Mouse (Mus musculus) forebrain, embryonic 14.5 days (tissue): ENCODE results near the gene Mapkap1. TPM values are rescaled to one million over a fixed set of nuclear protein-coding genes. Genes with fewer than 3 reads are reported as not detected.

Source experiments
- ATAC-seq: fragments of 200-750 bp; cut with Nextera tagmentation; 2 replicates; pipeline ENCODE4 v1.8.0; 2017; ENCODE audit warnings: mild to moderate bottlenecking, moderate library complexity
- DNase-seq: peaks from one replicate; pipeline ENCODE4 v3.0.0-alpha.2; 2015; ENCODE audit warnings: low spot score
- H3K27ac ChIP-seq: fragments of 300-500 bp; sonication (generic); 2 replicates; pipeline ENCODE4 v1.5.1; 2014; ENCODE audit warnings: low read depth, mild to moderate bottlenecking, control low read depth, low read length, moderate library complexity
- H3K27me3 ChIP-seq: fragments of 300-500 bp; sonication (generic); replicated peaks from 2 replicates; pipeline ENCODE4 v1.6.1; 2014; ENCODE audit warnings: low read length, control low read depth, mixed read lengths; ENCODE audit not compliant: control insufficient read depth, insufficient read depth
- H3K36me3 ChIP-seq: fragments of 300-500 bp; sonication (generic); 2 replicates; pipeline ENCODE4 v1.6.1; 2014; ENCODE audit warnings: low read length, control low read depth; ENCODE audit not compliant: control insufficient read depth, insufficient read depth
- H3K4me1 ChIP-seq: fragments of 300-500 bp; sonication (generic); 2 replicates; pipeline ENCODE4 v1.6.1; 2014; ENCODE audit warnings: antibody characterized with exemption, low read length, control low read depth; ENCODE audit not compliant: control insufficient read depth, insufficient read depth
- H3K4me2 ChIP-seq: fragments of 300-500 bp; sonication (generic); 2 replicates; pipeline ENCODE4 v1.6.1; 2014; ENCODE audit warnings: mild to moderate bottlenecking, control low read depth, low read length
- H3K4me3 ChIP-seq: fragments of 300-500 bp; sonication (generic); 2 replicates; pipeline ENCODE4 v1.5.1; 2014; ENCODE audit warnings: low read depth, low read length, control low read depth
- H3K9ac ChIP-seq: fragments of 300-500 bp; sonication (generic); 2 replicates; pipeline ENCODE4 v1.6.1; 2014; ENCODE audit warnings: mild to moderate bottlenecking, low read length, control low read depth, moderate library complexity
- H3K9me3 ChIP-seq: fragments of 300-500 bp; sonication (generic); replicated peaks from 2 replicates; pipeline ENCODE4 v1.6.1; 2016; ENCODE audit warnings: low read length, control low read depth, mixed read lengths; ENCODE audit not compliant: control insufficient read depth
- WGBS: fragments of 180-500 bp; shearing (Covaris S2); extraction: QIAGEN DNeasy Blood & Tissue Kit; methylation state at CpG from one replicate; pipeline ENCODE4 v1.1.7; 2014; 5-methylcytosine and 5-hydroxymethylcytosine counted together
- polyA plus RNA-seq: library from polyadenylated mRNA; unstranded; fragments of >200 nt; fragmentation: Nextera tagmentation; extraction: Ambion mirVana; gene quantifications from 2 replicates; pipeline ENCODE4 v1.2.1, GENCODE M21; 2014

Gene Mapkap1
- polyA plus RNA-seq, 1 experiment from 2014 or later = 105 TPM

- no peak overlapping the region for H3K4me2 ChIP-seq
- H3K4me1 ChIP-seq = no peaks in the 10 kb centered on the region
- no peak for ATAC-seq
- no peaks in the 10 kb centered on the region for H3K9me3 ChIP-seq
- 93% methylated on average over 11 of the region's 11 CpGs for WGBS
- H3K9ac ChIP-seq = no peak overlapping the region
- H3K27me3 ChIP-seq = no peaks in the 10 kb centered on the region
- H3K36me3 ChIP-seq = peaks cover 8% of the 10 kb centered on the region
- DNase-seq = no peak
- no peak overlapping the region for H3K4me3 ChIP-seq
- no peak overlapping the region for H3K27ac ChIP-seq
These were observed 215.9 kb downstream of the Mapkap1 start for GRCm38 (mm10) chr2:34622518-34622917.

- 86% methylated on average over 8 of the region's 8 CpGs for WGBS
- Histone ChIP-seq H3K9ac (no peak overlapping the region), H3K4me1 (no peaks in the 10 kb centered on the region), H3K9me3 (no peaks in the 10 kb centered on the region), H3K4me3 (no peak overlapping the region), H3K27ac (no peak overlapping the region), H3K4me2 (no peak overlapping the region), H3K36me3 (peaks cover 8% of the 10 kb centered on the region), H3K27me3 (no peaks in the 10 kb centered on the region)
- DNase-seq (no peak), ATAC-seq (no peak)
These were observed 216.6 kb downstream of the Mapkap1 start for GRCm38 (mm10) chr2:34623181-34623580.

- Histone ChIP-seq H3K9ac (no peak overlapping the region), H3K9me3 (no peaks in the 10 kb centered on the region), H3K4me3 (no peak overlapping the region), H3K27ac (no peak overlapping the region), H3K27me3 (no peaks in the 10 kb centered on the region), H3K36me3 (peaks cover 8% of the 10 kb centered on the region), H3K4me2 (no peak overlapping the region), H3K4me1 (no peaks in the 10 kb centered on the region)
- no peak for DNase-seq
- ATAC-seq = no peak
- WGBS = 96% methylated on average over 12 of the region's 12 CpGs
These were observed 217.5 kb downstream of the Mapkap1 start for GRCm38 (mm10) chr2:34624076-34624475.

GRCm38 (mm10) chr2:34627328-34628226 lies 221.0 kb downstream of the Mapkap1 start:
- no peak for ATAC-seq
- H3K9ac ChIP-seq = no peak overlapping the region
- DNase-seq = no peak
- no peak overlapping the region for H3K4me3 ChIP-seq
- H3K4me2 ChIP-seq = no peak overlapping the region
- no peaks in the 10 kb centered on the region for H3K4me1 ChIP-seq
- H3K9me3 ChIP-seq = no peaks in the 10 kb centered on the region
- no peak overlapping the region for H3K27ac ChIP-seq
- peaks cover 8% of the 10 kb centered on the region for H3K36me3 ChIP-seq
- 76% methylated on average over 17 of the region's 17 CpGs for WGBS
- no peaks in the 10 kb centered on the region for H3K27me3 ChIP-seq

- 81% methylated on average over 4 of the region's 4 CpGs for WGBS
- no peak overlapping the region for H3K27ac ChIP-seq
- no peak for ATAC-seq
These were observed 222.5 kb downstream of the Mapkap1 start for GRCm38 (mm10) chr2:34628903-34629540.

GRCm38 (mm10) chr2:34629758-34630157 lies 223.2 kb downstream of the Mapkap1 start:
- Histone ChIP-seq H3K36me3 (peaks cover 8% of the 10 kb centered on the region), H3K9ac (no peak overlapping the region), H3K27ac (no peak overlapping the region), H3K4me1 (no peaks in the 10 kb centered on the region), H3K4me3 (no peak overlapping the region), H3K4me2 (no peak overlapping the region), H3K9me3 (no peaks in the 10 kb centered on the region), H3K27me3 (no peaks in the 10 kb centered on the region)
- no peak for ATAC-seq
- DNase-seq = no peak
- 83% methylated on average over 7 of the region's 7 CpGs for WGBS

More at GRCm38 (mm10) chr2:34628903-34629540, 222.5 kb downstream of the Mapkap1 start:
- DNase-seq = no peak
- Histone ChIP-seq H3K4me1 (no peaks in the 10 kb centered on the region), H3K4me3 (no peak overlapping the region), H3K36me3 (peaks cover 8% of the 10 kb centered on the region), H3K9ac (no peak overlapping the region), H3K4me2 (no peak overlapping the region), H3K9me3 (no peaks in the 10 kb centered on the region), H3K27me3 (no peaks in the 10 kb centered on the region)

- WGBS = 88% methylated on average over 6 of the region's 6 CpGs
These were observed 223.9 kb downstream of the Mapkap1 start for GRCm38 (mm10) chr2:34630445-34630844.

GRCm38 (mm10) chr2:34632051-34632450 lies 225.5 kb downstream of the Mapkap1 start:
- no peak overlapping the region for H3K4me2 ChIP-seq
- H3K27ac ChIP-seq = no peak overlapping the region
- no peaks in the 10 kb centered on the region for H3K9me3 ChIP-seq
- ATAC-seq = no peak
- H3K9ac ChIP-seq = no peak overlapping the region
- H3K36me3 ChIP-seq = no peaks in the 10 kb centered on the region
- H3K27me3 ChIP-seq = no peaks in the 10 kb centered on the region
- DNase-seq = no peak
- H3K4me3 ChIP-seq = no peak overlapping the region
- 78% methylated on average over 12 of the region's 12 CpGs for WGBS
- H3K4me1 ChIP-seq = no peaks in the 10 kb centered on the region

More at GRCm38 (mm10) chr2:34630445-34630844, 223.9 kb downstream of the Mapkap1 start:
- Histone ChIP-seq H3K36me3 (peaks cover 2% of the 10 kb centered on the region; the same call in 1 of the 2 replicates), H3K4me3 (no peak overlapping the region), H3K4me1 (no peaks in the 10 kb centered on the region), H3K27me3 (no peaks in the 10 kb centered on the region), H3K9me3 (no peaks in the 10 kb centered on the region), H3K9ac (no peak overlapping the region), H3K4me2 (no peak overlapping the region), H3K27ac (no peak overlapping the region)
- ATAC-seq = no peak
- DNase-seq = no peak
